Mouse (Mus musculus) erythroblast, adult 5-6 weeks (primary cell): ENCODE data around the gene Ddx17. TPM values are rescaled to one million over a fixed set of nuclear protein-coding genes. Genes with fewer than 3 reads are reported as not detected.
A peak's percentile ranks its signal among the peaks of the same experiment; 100 is the strongest.

ENCODE experiments used
- ATAC-seq: replicated peaks from 2 replicates; pipeline ENCODE4 v1.8.0; 2016; ENCODE audit warnings: moderate number of reproducible peaks, mild to moderate bottlenecking, moderate TSS enrichment, inconsistent platforms; ENCODE audit not compliant: poor library complexity, low FRiP score, severe bottlenecking
- total RNA-seq, 2 experiments: library from RNA; stranded (forward) in 1 of 2; stranded (reverse) in 1 of 2; fragments of 150-400 nt in 1 of 2; fragments of 200-764, 138-1000 nt in 1 of 2; gene quantifications; 2 replicates each; pipeline versions ENCODE4 v1.2.3 to v1.2.4; 2015 to 2017; ENCODE audit warnings: low replicate concordance in 2 of 2

The Ddx17 gene
- total RNA-seq, 2 experiments from 2014 or later = 58.0 to 96.5 TPM

GRCm38 (mm10) chr15:79525564-79525963 is 21.0 kb downstream of the Ddx17 start:
- ATAC-seq = no peak

GRCm38 (mm10) chr15:79519400-79520220 is 26.9 kb downstream of the Ddx17 start:
- ATAC-seq = 0 out of 2 replicates have a peak, but pooled peaks have one; percentile 30

GRCm38 (mm10) chr15:79518571-79518970 is 28.0 kb downstream of the Ddx17 start:
- ATAC-seq = no peak

GRCm38 (mm10) chr15:79517710-79518109 is 28.8 kb downstream of the Ddx17 start:
- no peak for ATAC-seq

GRCm38 (mm10) chr15:79516171-79517096 is 30.1 kb downstream of the Ddx17 start, which contains the start of gene Kdelr3:
Gene Kdelr3 (plus strand): TSS chr15:79516411.
- ATAC-seq = no peak

GRCm38 (mm10) chr15:79513940-79514339 is 32.6 kb downstream of the Ddx17 start:
- no peak for ATAC-seq

GRCm38 (mm10) chr15:79511553-79512320 is 34.8 kb downstream of the Ddx17 start:
- no peak for ATAC-seq

- no peak for ATAC-seq
Measured at GRCm38 (mm10) chr15:79510425-79510824, 36.1 kb downstream of the Ddx17 start.

DNA sequence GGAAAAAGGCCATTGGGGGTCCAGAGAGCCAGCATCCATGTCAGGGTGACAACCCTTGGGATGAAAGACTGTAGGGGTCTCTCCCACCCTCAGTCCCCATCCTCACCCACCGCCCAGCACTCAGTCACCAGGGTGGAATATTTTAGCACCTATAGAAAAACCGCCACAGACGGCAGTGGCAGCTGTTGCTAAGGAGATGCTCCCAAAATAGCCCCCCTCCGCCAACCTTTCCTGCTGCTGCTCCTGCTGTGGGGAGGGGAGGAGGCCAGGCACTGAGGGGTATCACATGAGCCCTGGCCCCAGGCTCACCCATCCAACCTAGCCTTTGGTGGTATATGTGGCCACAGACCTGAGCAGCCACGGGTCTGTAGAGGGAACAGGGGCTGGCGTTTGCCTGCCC is 36.5 kb downstream of the Ddx17 start:
- no peak for ATAC-seq

- ATAC-seq = no peak
Measured at GRCm38 (mm10) chr15:79507055-79507828, 39.3 kb downstream of the Ddx17 start.

DNA sequence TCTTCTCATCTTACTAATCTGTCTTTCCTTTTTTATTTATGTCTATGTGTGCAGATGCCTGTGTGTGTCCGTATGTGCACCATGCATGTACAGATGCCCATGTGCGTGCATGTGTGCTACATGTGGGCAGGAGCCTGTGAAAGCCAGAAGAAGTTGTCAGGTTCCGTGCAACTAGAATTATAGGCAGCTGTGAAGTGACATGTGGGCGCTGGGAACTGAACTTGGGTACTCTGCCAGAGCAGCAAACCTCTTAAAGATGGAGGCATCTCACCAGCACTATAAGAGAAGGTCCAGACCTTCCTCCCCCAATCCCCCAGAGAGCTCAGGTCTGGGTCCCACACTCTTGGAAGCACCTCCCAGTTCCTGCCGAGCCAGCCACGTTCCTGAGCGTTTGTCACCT is 40.1 kb downstream of the Ddx17 start:
- no peak for ATAC-seq

- no peak for ATAC-seq
Measured at GRCm38 (mm10) chr15:79505616-79506283, 40.8 kb downstream of the Ddx17 start.

DNA sequence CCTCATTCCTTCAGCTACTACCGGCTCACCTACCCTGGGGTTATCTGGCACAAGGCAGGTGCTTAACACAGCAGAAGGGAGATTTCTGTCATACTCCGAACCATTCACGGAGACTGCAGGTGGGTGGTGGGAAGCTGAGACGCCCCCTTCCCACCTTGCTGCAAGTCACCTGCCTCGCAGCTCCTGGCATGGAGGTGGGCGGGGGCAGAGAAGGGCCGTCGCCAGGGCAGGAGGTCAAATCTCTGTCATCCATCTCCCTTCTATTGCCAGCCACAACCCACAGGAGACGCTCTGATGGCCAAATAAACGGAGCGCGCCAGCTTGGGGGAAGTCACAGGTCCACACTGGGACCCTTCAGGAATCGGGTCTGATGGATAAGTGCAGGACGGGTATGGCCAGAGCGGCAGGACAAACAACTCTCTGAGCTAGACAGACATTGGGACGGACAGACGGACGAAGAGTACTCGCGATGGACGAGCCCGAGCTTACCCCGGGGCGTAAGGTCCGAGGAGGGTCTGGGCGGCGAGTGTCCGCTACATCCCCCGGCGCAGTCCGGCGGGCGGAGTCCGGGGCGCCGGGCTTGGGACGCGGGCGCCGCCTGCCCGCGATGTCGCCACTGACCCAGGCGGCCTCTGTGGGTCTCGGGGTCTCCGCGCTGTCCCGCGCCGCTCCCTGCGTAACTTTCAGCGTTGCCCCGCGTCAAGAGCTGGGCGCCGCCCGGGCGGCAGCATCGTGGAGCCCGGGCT is 41.7 kb downstream of the Ddx17 start, which contains the start of gene Kcnj4:
Gene Kcnj4 (minus strand): TSS at position 535 of the 746 bp plus-strand sequence.
- no peak for ATAC-seq

GRCm38 (mm10) chr15:79503438-79503837 is 43.1 kb downstream of the Ddx17 start:
- ATAC-seq = no peak

GRCm38 (mm10) chr15:79502891-79503341 is 43.6 kb downstream of the Ddx17 start:
- no peak for ATAC-seq

- ATAC-seq = no peak
Measured at GRCm38 (mm10) chr15:79500110-79500509, 46.4 kb downstream of the Ddx17 start.

- ATAC-seq = no peak
Measured at GRCm38 (mm10) chr15:79493527-79493926, 53.0 kb downstream of the Ddx17 start.

DNA sequence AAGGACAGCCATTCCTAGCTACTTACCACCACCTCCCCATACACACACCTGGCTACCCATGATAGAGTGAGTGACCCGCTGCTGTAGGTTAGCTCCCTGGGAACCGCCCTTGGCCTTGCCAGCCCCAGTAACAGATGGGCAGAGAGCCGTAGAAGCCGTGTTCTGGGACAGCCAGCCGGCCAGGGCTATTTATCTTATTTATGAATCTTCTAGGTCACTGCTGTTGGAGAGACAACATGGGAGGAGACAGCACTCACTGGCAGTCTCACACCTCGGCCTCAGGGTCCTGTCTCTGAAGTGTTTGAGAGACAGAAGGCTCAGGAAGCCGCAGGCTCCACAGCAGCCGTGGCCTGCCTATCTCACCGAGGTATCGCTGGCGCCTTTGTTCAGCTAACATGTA is 57.1 kb downstream of the Ddx17 start:
- no peak for ATAC-seq
